Comparison of ENCODE assay signal across 14 mouse cellular contexts in the genomic region with DNA sequence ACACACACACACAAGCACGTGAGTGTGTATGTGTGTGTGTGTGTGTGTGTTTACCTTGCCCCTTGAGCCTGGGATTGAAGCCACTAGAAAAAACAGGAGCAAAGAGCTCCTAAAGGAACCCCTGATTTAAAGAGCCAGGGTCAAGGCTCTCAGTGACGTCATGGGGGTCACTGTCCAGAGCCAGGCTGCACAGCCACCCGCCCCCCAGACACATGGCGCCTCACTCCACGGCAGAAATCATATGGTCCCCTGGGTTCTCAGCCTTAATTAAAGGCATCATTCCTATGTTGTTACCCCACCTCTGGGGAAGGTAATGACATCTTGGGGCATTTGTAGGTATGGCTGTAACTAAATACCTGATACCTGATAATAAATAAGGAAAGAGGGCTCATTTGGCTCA.
"Had no signal": no experiment of that assay in that cellular context is flagged by ENCODE, and none has a peak within 500 bp of the region (broad histone marks: within the 10 kb centered on the region; RNA-seq: fewer than 3 reads in every experiment).

No protein-coding gene starts in this region.

- H3K36me3 ChIP-seq: limb, embryonic 15.5 days; liver, embryonic 12.5 days; stomach, embryonic 15.5 days had no signal

- H3K4me2 ChIP-seq: limb, embryonic 15.5 days; liver, embryonic 12.5 days; lung, embryonic 14.5 days; stomach, embryonic 15.5 days had no signal

- DNase-seq: kidney, adult 8-10 months; kidney, postnatal 25 days; lung, embryonic 14.5 days; lung, postnatal 10 days; lung, postnatal 4 days; midbrain, embryonic 14.5 days; right cerebral cortex, postnatal 14 days; thymus, adult 2 months; thymus, postnatal 25 days had no signal

- H3K4me3 ChIP-seq: left cerebral cortex, adult 2 months; limb, embryonic 15.5 days; liver, embryonic 12.5 days; stomach, embryonic 15.5 days had no signal

- H3K9ac ChIP-seq: limb, embryonic 15.5 days; liver, embryonic 12.5 days; lung, embryonic 14.5 days; stomach, embryonic 15.5 days had no signal

- H3K27ac ChIP-seq: left cerebral cortex, adult 2 months; limb, embryonic 15.5 days; liver, embryonic 12.5 days; stomach, embryonic 15.5 days had no signal

- H3K9me3 ChIP-seq: limb, embryonic 15.5 days; liver, embryonic 12.5 days; stomach, embryonic 15.5 days had no signal

- ATAC-seq: intestine, postnatal 0 days; liver, embryonic 12.5 days had no signal
